Mouse (Mus musculus): ENCODE data around the gene Slc17a4.

DNA sequence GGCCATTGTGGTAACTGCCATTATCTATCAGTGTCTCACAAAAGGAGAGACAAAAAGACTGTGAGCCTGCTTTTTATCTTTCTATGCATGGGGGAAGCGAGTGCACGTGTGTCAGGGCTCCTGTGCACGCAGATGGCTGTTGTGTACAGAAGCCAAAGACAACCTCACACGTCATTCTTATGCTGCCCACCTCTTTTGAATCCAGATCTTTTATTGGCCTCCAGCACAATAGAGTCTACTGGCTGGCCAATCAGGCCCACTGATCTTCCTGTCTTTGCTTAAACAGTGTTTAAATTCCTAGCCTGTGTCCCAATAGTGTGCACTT, 21.6 kb downstream of the Slc17a4 start:
- no peak for TF ChIP-seq EP300 (IDR thresholded peaks at IDR 0.05; ENCODE audit: low read depth)
- no peak for TF ChIP-seq CTCF (IDR thresholded peaks at IDR 0.05; ENCODE audit: low read depth)
